Comparison of ENCODE assay signal across 1 mouse cellular context in the genomic region with DNA sequence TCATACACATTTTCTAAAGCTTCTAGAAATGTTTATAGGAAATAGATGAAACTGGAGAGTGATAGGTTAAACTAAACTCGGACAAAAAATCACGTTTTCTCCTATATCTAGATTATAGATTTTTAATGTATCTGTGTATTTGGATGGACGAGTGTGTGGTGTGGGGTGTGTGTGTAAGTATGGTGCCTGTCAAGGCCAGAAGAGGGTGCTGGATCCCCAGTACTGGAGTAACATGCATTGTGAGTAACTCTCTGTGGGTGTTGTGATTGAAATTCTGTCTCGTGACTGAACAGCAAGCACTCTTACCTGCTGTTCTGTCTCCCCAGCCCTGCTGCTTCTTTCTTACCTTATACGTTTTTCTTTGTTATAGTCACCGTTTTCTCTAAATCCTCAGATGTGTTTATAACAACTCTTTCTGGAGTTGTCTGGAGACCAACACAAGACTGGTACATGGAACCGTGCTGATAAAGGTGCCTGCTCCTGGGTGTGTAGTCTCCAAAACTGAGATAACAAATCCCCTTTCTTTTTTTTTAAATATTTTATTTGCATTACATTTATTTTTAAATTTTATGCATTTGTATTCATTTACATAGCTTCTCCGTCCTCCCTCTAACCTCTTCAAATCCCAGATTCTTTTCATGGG.
TF ChIP-seq lines count a peak whose summit lies in the region.

No protein-coding gene starts in this region.

TF ChIP-seq in MEL, 35 proteins besides CTCF, POLR2A, EP300 and RAD21:
- TF ChIP-seq CHD2 (IDR thresholded peaks at IDR 0.05; ENCODE audit: low read length) (no peak), POLR2AphosphoS5 (IDR thresholded peaks at IDR 0.05; ENCODE audit: borderline replicate concordance, low read depth, low read length) (no peak), SMC3 (IDR thresholded peaks at IDR 0.05; ENCODE audit: low read depth, low read length) (peak; percentile 5; the same call in 1 of the 2 replicates)
TF ChIP-seq in MEL: peak in this region for 1.
